Mouse (Mus musculus): ENCODE results near the gene Gucd1. TPM values are rescaled to one million over a fixed set of nuclear protein-coding genes. Genes with fewer than 3 reads are reported as not detected.
"Not testable (repeated sequence)": the region's sequence is repeated elsewhere in the genome, so short reads cannot be mapped to it uniquely, and the experiment has no call there.

Gene Gucd1
- polyA plus RNA-seq, 1 experiment, result 124 TPM

- Histone ChIP-seq H3K4me3 (ENCODE audit: insufficient read depth, low read depth, low read length) (no peak overlapping the region), H3K27me3 (replicated peaks; ENCODE audit: control insufficient read depth, insufficient read depth, low read length) (no peaks in the 10 kb centered on the region), H3K4me1 (ENCODE audit: control insufficient read depth, insufficient read depth, low read length) (peaks cover 2% of the 10 kb centered on the region; the same call in 1 of the 2 replicates), H3K27ac (ENCODE audit: insufficient read depth, low read depth, low read length) (no peak overlapping the region), H3K36me3 (ENCODE audit: control insufficient read depth, insufficient read depth, low read length) (no peaks in the 10 kb centered on the region)
- peak; percentile 73 for DNase-seq
- WGBS, result 41% methylated on average over 1 of the region's 1 CpGs
- no peak for TF ChIP-seq POLR2A (IDR thresholded peaks at IDR 0.05; ENCODE audit: low read depth, low read length)
- TF ChIP-seq CTCF (conservative IDR thresholded peaks at IDR 0.05; ENCODE audit: insufficient read depth, insufficient read length, low read depth, low read length), result no peak
Measured at GRCm38 (mm10) chr10:75457852-75458251, 59.9 kb downstream of the Gucd1 start.

- H3K4me1 ChIP-seq (ENCODE audit: control insufficient read depth, insufficient read depth, low read length); H3K4me3 ChIP-seq (ENCODE audit: insufficient read depth, low read depth, low read length); DNase-seq; H3K27me3 ChIP-seq (replicated peaks; ENCODE audit: control insufficient read depth, insufficient read depth, low read length); H3K36me3 ChIP-seq (ENCODE audit: control insufficient read depth, insufficient read depth, low read length): not testable (repeated sequence)
- peak overlapping the region; percentile 84 for H3K27ac ChIP-seq (ENCODE audit: insufficient read depth, low read depth, low read length)
- 59% methylated on average over 13 of the region's 18 CpGs for WGBS
Measured at GRCm38 (mm10) chr10:75456061-75456831, 61.5 kb downstream of the Gucd1 start.

GRCm38 (mm10) chr10:75451036-75451786 lies 66.6 kb downstream of the Gucd1 start:
- DNase-seq, result peak; percentile 95
- WGBS, result 34% methylated on average over 10 of the region's 10 CpGs
- peak overlapping the region; percentile 81 for H3K27ac ChIP-seq (ENCODE audit: insufficient read depth, low read depth, low read length)

GRCm38 (mm10) chr10:75450331-75450730 lies 67.4 kb downstream of the Gucd1 start:
- no peaks in the 10 kb centered on the region for H3K36me3 ChIP-seq (ENCODE audit: control insufficient read depth, insufficient read depth, low read length)
- TF ChIP-seq CTCF (conservative IDR thresholded peaks at IDR 0.05; ENCODE audit: insufficient read depth, insufficient read length, low read depth, low read length), result no peak
- TF ChIP-seq POLR2A (IDR thresholded peaks at IDR 0.05; ENCODE audit: low read depth, low read length), result no peak
- H3K4me1 ChIP-seq (ENCODE audit: control insufficient read depth, insufficient read depth, low read length), result peaks cover 15% of the 10 kb centered on the region; the same call in 1 of the 2 replicates
- peak overlapping the region; percentile 81 for H3K27ac ChIP-seq (ENCODE audit: insufficient read depth, low read depth, low read length)
- DNase-seq, result no peak
- WGBS, result 91% methylated on average over 8 of the region's 8 CpGs
- no peaks in the 10 kb centered on the region for H3K27me3 ChIP-seq (replicated peaks; ENCODE audit: control insufficient read depth, insufficient read depth, low read length)
- no peak overlapping the region for H3K4me3 ChIP-seq (ENCODE audit: insufficient read depth, low read depth, low read length)

More at GRCm38 (mm10) chr10:75451036-75451786, 66.6 kb downstream of the Gucd1 start:
- no peak for TF ChIP-seq CTCF (conservative IDR thresholded peaks at IDR 0.05; ENCODE audit: insufficient read depth, insufficient read length, low read depth, low read length)
- no peak for TF ChIP-seq POLR2A (IDR thresholded peaks at IDR 0.05; ENCODE audit: low read depth, low read length)
- Histone ChIP-seq H3K27me3 (replicated peaks; ENCODE audit: control insufficient read depth, insufficient read depth, low read length) (no peaks in the 10 kb centered on the region), H3K36me3 (ENCODE audit: control insufficient read depth, insufficient read depth, low read length) (no peaks in the 10 kb centered on the region), H3K4me1 (ENCODE audit: control insufficient read depth, insufficient read depth, low read length) (peaks cover 18% of the 10 kb centered on the region; the same call in 1 of the 2 replicates), H3K4me3 (ENCODE audit: insufficient read depth, low read depth, low read length) (no peak overlapping the region)

- DNase-seq, result no peak
- Histone ChIP-seq H3K4me3 (ENCODE audit: insufficient read depth, low read depth, low read length) (no peak overlapping the region), H3K27ac (ENCODE audit: insufficient read depth, low read depth, low read length) (no peak overlapping the region), H3K27me3 (replicated peaks; ENCODE audit: control insufficient read depth, insufficient read depth, low read length) (no peaks in the 10 kb centered on the region), H3K4me1 (ENCODE audit: control insufficient read depth, insufficient read depth, low read length) (peaks cover 15% of the 10 kb centered on the region; the same call in 1 of the 2 replicates), H3K36me3 (ENCODE audit: control insufficient read depth, insufficient read depth, low read length) (no peaks in the 10 kb centered on the region; the same call in 1 of the 2 replicates)
- 82% methylated on average over 6 of the region's 6 CpGs for WGBS
- TF ChIP-seq POLR2A (IDR thresholded peaks at IDR 0.05; ENCODE audit: low read depth, low read length) (no peak), CTCF (conservative IDR thresholded peaks at IDR 0.05; ENCODE audit: insufficient read depth, insufficient read length, low read depth, low read length) (no peak)
Measured at GRCm38 (mm10) chr10:75448806-75449420, 68.9 kb downstream of the Gucd1 start.

- Histone ChIP-seq H3K36me3 (ENCODE audit: control insufficient read depth, insufficient read depth, low read length) (no peaks in the 10 kb centered on the region; the same call in 1 of the 2 replicates), H3K4me1 (ENCODE audit: control insufficient read depth, insufficient read depth, low read length) (peaks cover 15% of the 10 kb centered on the region; the same call in 1 of the 2 replicates), H3K27ac (ENCODE audit: insufficient read depth, low read depth, low read length) (no peak overlapping the region), H3K27me3 (replicated peaks; ENCODE audit: control insufficient read depth, insufficient read depth, low read length) (no peaks in the 10 kb centered on the region), H3K4me3 (ENCODE audit: insufficient read depth, low read depth, low read length) (no peak overlapping the region)
- no peak for DNase-seq
- WGBS, result 82% methylated on average over 11 of the region's 11 CpGs
- no peak for TF ChIP-seq CTCF (conservative IDR thresholded peaks at IDR 0.05; ENCODE audit: insufficient read depth, insufficient read length, low read depth, low read length)
- no peak for TF ChIP-seq POLR2A (IDR thresholded peaks at IDR 0.05; ENCODE audit: low read depth, low read length)
Measured at GRCm38 (mm10) chr10:75447489-75447888, 70.3 kb downstream of the Gucd1 start.
